Mouse (Mus musculus) forebrain, embryonic 11.5 days (tissue): Measurements from ENCODE around the gene Wnt9b. TPM values are rescaled to one million over a fixed set of nuclear protein-coding genes. Genes with fewer than 3 reads are reported as not detected.
A peak's percentile ranks its signal among the peaks of the same experiment; 100 is the strongest.

Source experiments
- ATAC-seq: fragments of 200-750 bp; cut with Nextera tagmentation; replicated peaks from 2 replicates; pipeline ENCODE4 v1.8.0; 2017; ENCODE audit warnings: moderate TSS enrichment; ENCODE audit not compliant: low FRiP score
- DNase-seq: peaks from one replicate; pipeline ENCODE4 v3.0.0-alpha.2; 2017; ENCODE audit warnings: low spot score
- H3K27ac ChIP-seq: fragments of 300-500 bp; sonication (generic); 2 replicates; pipeline ENCODE4 v1.5.1; 2014; ENCODE audit warnings: low read depth, low read length
- H3K27me3 ChIP-seq: fragments of 300-500 bp; sonication (generic); 2 replicates; pipeline ENCODE4 v1.6.1; 2014; ENCODE audit warnings: mild to moderate bottlenecking, low read length, mixed read lengths; ENCODE audit not compliant: control insufficient read depth, insufficient read depth
- H3K36me3 ChIP-seq: fragments of 300-500 bp; sonication (generic); 2 replicates; pipeline ENCODE4 v1.6.1; 2014; ENCODE audit warnings: mild to moderate bottlenecking, low read length, moderate library complexity, mixed read lengths; ENCODE audit not compliant: control insufficient read depth, insufficient read depth
- H3K4me1 ChIP-seq: fragments of 300-500 bp; sonication (generic); replicated peaks from 2 replicates; pipeline ENCODE4 v1.6.1; 2014; ENCODE audit warnings: low read length, mixed read lengths; ENCODE audit not compliant: control insufficient read depth, insufficient read depth
- H3K4me2 ChIP-seq: fragments of 300-500 bp; sonication (generic); 2 replicates; pipeline ENCODE4 v1.6.1; 2014; ENCODE audit warnings: low read depth, mild to moderate bottlenecking, low read length, moderate library complexity, mixed read lengths; ENCODE audit not compliant: severe bottlenecking
- H3K4me3 ChIP-seq: fragments of 300-500 bp; sonication (generic); 2 replicates; pipeline ENCODE4 v1.5.1; 2014; ENCODE audit warnings: low read depth, low read length
- H3K9ac ChIP-seq: fragments of 300-500 bp; sonication (generic); 2 replicates; pipeline ENCODE4 v1.6.1; 2014; ENCODE audit warnings: low read length
- H3K9me3 ChIP-seq: fragments of 300-500 bp; sonication (generic); 2 replicates; pipeline ENCODE4 v1.6.1; 2016; ENCODE audit warnings: low read length, mixed read lengths; ENCODE audit not compliant: control insufficient read depth
- WGBS: fragments of 180-500 bp; shearing (Covaris S2); extraction: QIAGEN DNeasy Blood & Tissue Kit; methylation state at CpG from one replicate; pipeline ENCODE4 v1.1.7; 2014; 5-methylcytosine and 5-hydroxymethylcytosine counted together
- polyA plus RNA-seq: library from polyadenylated mRNA; unstranded; fragments of >200 nt; fragmentation: Nextera tagmentation; extraction: Ambion mirVana; gene quantifications from 2 replicates; pipeline ENCODE4 v1.2.1, GENCODE M21; 2014

The Wnt9b gene
- polyA plus RNA-seq, 1 experiment from 2014 or later = 0.87 TPM

DNA sequence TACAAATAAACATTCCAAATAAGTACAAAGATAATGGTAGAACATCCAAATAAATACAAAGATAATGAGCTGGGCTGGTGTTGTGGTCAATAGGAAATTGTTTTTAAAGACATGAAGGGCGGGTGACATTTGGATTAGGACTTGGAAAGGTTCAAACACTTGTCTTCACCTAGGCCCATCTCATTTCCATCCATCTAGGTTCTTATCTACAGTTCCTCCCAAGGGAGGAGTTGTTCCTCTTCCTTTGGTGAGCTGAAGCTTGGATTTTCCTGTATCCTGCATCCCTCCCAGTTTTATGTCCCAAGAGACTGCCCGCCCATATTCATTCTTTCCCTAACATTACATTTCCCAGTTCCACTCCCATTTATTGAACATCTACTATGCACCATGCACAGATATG lies 51.4 kb downstream of the Wnt9b start:
- H3K9me3 ChIP-seq = no peaks in the 10 kb centered on the region
- ATAC-seq = no peak

DNA sequence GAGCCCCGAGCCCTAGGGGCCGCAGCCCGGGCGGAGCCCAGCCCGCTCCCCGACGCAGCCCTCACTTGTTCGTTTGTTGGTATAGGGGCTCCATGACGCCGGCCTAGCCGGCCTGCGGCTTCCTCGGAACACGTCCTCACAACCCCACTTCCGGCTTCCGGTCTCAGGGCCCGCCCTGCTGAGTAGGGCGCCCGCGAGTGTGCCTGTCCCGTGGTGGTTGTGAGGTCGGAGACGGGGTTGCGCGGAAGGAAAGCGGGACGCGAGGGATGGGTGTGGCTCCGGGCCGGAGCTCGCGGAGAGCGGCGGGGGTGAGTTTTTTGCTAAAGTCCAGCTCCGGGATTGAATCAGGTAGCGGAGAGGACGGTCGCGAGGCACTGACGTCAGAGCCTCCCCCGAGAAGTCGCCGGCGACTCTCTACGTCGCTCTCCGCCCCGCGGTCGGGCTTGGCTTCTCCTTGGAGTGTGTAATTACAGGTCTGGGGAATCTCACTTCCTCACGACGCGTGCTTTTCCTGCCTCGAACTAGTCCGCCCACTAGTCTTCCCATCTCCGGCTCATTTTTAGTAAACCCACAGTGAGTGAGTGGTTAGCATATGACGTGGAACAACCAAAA lies 52.0 kb downstream of the Wnt9b start, which contains the start of gene Gosr2:
Gosr2 (minus strand) TSS at position 334 of the 612 bp plus-strand sequence.
- H3K27me3 ChIP-seq = no peaks in the 10 kb centered on the region
- H3K27ac ChIP-seq = peak within 1 kb of the TSS; percentile 93
- WGBS = under 1% methylated on average over 57 of the region's 57 CpGs
- peaks cover 2% of the 10 kb centered on the region; the same call in 1 of the 2 replicates for H3K4me1 ChIP-seq
- peak; percentile 96 for ATAC-seq
- peak within 1 kb of the TSS; percentile 93 for H3K9ac ChIP-seq
- H3K36me3 ChIP-seq = no peaks in the 10 kb centered on the region
- peak within 1 kb of the TSS; percentile 52 for H3K4me2 ChIP-seq
- DNase-seq = peak; percentile 94
- H3K9me3 ChIP-seq = no peaks in the 10 kb centered on the region
- H3K4me3 ChIP-seq = peak within 1 kb of the TSS; percentile 84

More for the DNA sequence above, 51.4 kb downstream of the Wnt9b start:
- DNase-seq = no peak
- Histone ChIP-seq H3K36me3 (no peaks in the 10 kb centered on the region), H3K27ac (peak overlapping the region; percentile 93), H3K4me2 (peak overlapping the region; percentile 52), H3K4me1 (peaks cover 2% of the 10 kb centered on the region; the same call in 1 of the 2 replicates), H3K9ac (peak overlapping the region; percentile 93), H3K27me3 (no peaks in the 10 kb centered on the region), H3K4me3 (peak overlapping the region; percentile 84)
- WGBS = 72% methylated on average over 2 of the region's 2 CpGs

DNA sequence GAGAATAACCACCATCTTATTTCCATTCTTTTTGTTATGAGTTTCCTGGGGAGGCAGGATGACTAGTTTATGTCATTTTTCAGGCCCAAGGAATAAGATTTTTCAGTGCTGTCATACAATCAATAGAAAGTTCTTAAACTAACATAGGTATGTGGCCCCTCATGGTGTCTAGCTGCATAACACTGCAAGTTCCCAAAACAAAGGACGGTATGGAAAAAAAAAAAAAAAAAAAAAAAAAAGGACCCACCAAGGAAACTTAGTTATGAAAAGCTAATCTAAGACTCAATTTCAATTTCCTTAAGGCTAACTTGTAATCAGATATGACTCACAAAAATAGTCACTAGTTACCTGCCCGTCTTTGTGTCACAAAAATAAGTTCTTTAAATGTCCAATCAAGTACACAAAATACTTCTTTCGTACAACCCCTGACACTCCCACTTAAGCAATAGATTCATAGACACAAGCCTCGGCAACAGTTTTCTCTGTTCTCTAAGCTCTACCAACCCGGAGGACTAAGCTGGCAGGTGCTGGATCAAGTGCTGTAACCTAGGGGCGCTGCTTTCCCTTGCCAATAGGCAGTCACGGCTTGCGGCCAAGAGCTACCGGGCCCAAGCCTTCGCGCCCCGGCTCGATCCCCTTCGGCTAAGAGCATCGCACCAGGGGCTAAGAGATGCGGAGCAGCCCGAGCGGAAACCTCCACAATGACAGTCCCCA lies 52.6 kb downstream of the Wnt9b start:
- WGBS = 1% methylated on average over 18 of the region's 18 CpGs
- Histone ChIP-seq H3K27ac (peak overlapping the region; percentile 93), H3K9me3 (no peaks in the 10 kb centered on the region), H3K4me2 (peak overlapping the region; percentile 52), H3K4me3 (peak overlapping the region; percentile 84), H3K27me3 (no peaks in the 10 kb centered on the region), H3K36me3 (no peaks in the 10 kb centered on the region), H3K4me1 (peaks cover 2% of the 10 kb centered on the region; the same call in 1 of the 2 replicates), H3K9ac (peak overlapping the region; percentile 93)
- ATAC-seq (no peak), DNase-seq (no peak)

DNA sequence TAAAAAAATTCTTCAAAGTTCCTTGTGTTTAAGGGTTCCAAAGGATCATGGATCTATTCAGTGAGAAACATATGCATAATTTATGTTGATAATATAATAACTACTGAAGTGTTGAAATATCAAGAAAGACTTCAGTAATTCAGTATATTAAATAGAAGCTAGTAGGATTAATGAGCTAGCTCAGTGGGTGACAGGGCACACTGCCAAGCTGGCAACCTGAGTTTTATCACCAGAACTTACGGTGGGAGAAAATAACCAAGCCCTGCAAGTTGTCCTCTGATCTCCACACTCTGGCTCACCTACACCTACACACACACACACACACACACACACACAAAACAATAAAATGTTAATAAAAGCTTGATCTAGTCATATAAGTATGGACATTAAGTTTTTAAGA lies 56.4 kb downstream of the Wnt9b start:
- H3K36me3 ChIP-seq = no peaks in the 10 kb centered on the region
- no peak overlapping the region for H3K9ac ChIP-seq
- H3K27ac ChIP-seq = no peak overlapping the region
- H3K4me1 ChIP-seq = peaks cover under 1% of the 10 kb centered on the region; the same call in 1 of the 2 replicates
- no peak for DNase-seq
- H3K4me2 ChIP-seq = no peak overlapping the region
- no peaks in the 10 kb centered on the region for H3K27me3 ChIP-seq
- no peak overlapping the region for H3K4me3 ChIP-seq
- H3K9me3 ChIP-seq = no peaks in the 10 kb centered on the region
- 62% methylated on average over 1 of the region's 1 CpGs for WGBS
- no peak for ATAC-seq

DNA sequence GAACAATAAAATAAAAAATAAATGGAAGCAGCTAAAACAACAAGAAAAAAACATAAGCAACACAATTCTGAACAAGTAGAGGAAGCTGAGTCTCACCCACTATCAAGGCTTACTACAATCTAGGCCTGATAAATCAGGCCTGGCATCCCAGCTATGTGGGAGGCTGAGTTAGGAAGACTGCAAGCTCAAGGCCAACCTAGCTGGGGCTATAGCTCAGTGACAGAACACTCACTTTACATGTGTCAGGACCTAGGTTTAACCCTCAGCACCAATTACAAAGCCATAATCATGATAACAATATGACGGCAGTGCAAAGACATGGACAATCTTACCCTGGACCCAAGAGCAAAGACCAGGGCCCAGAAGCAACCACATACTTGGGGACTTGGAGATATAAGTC lies 58.6 kb downstream of the Wnt9b start:
- Histone ChIP-seq H3K4me1 (no peaks in the 10 kb centered on the region), H3K4me3 (no peak overlapping the region), H3K4me2 (no peak overlapping the region), H3K27ac (no peak overlapping the region), H3K27me3 (no peaks in the 10 kb centered on the region), H3K9ac (no peak overlapping the region), H3K9me3 (no peaks in the 10 kb centered on the region), H3K36me3 (no peaks in the 10 kb centered on the region; the same call in 1 of the 2 replicates)
- ATAC-seq (no peak), DNase-seq (no peak)
- 100% methylated on average over 1 of the region's 1 CpGs for WGBS

DNA sequence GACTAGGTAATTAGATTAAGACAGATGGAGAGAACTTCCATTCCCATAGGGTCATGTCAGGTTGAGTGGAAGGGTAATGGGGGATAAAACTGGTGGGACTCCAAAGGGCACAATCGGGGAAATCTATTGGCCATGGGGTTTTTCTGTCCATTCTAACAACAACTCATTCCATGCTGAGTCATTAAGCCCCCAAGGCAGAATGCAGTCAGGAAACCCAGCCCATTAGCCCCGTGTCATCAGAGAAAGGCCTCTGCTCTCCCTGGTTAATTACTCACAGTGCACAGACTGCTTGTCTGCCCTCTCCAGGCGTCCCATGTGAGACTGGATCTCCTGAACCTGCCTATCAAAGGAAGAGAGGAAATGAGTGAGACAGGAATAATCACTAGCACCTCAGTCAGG lies 60.6 kb downstream of the Wnt9b start:
- no peaks in the 10 kb centered on the region; the same call in 1 of the 2 replicates for H3K36me3 ChIP-seq
- no peaks in the 10 kb centered on the region for H3K9me3 ChIP-seq
- no peak overlapping the region for H3K9ac ChIP-seq
- ATAC-seq (no peak), DNase-seq (no peak)
- no peak overlapping the region for H3K27ac ChIP-seq
- H3K4me2 ChIP-seq = no peak overlapping the region
- WGBS = 18% methylated on average over 3 of the region's 3 CpGs
- H3K27me3 ChIP-seq = no peaks in the 10 kb centered on the region
- no peaks in the 10 kb centered on the region for H3K4me1 ChIP-seq
- H3K4me3 ChIP-seq = no peak overlapping the region

DNA sequence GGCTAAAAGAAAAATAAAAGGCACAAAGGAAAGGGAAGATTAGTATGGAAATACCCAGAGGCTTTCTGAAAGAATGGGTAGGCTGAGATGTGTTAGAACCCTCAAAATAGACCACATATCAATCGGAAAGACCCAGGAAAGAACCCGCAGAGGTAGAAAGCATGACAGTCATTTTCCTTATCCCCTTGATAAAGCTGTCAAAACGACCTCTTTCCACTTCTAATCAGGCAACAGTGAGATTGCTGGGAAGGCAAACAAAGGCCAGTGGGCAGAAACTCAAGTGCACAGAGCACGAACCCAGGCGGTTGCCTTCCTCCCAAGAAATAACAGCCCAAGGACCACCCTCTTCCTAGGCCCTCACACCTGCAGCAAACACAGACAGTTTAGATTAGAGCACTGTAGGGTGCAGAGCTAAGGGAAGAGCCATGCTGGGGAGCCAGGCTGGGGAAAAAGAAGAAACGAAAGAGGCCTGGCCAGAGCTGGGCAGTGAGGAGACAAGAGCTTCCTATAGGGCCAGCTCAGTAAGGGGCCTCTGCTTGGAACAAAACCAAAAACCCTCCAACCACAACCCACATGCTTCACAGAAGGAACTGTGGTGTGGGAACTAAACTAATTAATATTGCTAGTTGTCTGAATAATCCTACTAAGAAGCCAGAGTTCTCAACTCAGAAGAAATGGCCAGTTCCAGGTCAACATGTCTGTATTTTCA lies 61.2 kb downstream of the Wnt9b start:
- no peak overlapping the region for H3K27ac ChIP-seq
- WGBS = 51% methylated on average over 6 of the region's 6 CpGs
- no peak for DNase-seq
- H3K9ac ChIP-seq = no peak overlapping the region
- H3K27me3 ChIP-seq = no peaks in the 10 kb centered on the region
- no peaks in the 10 kb centered on the region for H3K4me1 ChIP-seq
- ATAC-seq = no peak
- H3K9me3 ChIP-seq = no peaks in the 10 kb centered on the region
- no peak overlapping the region for H3K4me3 ChIP-seq
- H3K4me2 ChIP-seq = no peak overlapping the region
- H3K36me3 ChIP-seq = no peaks in the 10 kb centered on the region; the same call in 1 of the 2 replicates

DNA sequence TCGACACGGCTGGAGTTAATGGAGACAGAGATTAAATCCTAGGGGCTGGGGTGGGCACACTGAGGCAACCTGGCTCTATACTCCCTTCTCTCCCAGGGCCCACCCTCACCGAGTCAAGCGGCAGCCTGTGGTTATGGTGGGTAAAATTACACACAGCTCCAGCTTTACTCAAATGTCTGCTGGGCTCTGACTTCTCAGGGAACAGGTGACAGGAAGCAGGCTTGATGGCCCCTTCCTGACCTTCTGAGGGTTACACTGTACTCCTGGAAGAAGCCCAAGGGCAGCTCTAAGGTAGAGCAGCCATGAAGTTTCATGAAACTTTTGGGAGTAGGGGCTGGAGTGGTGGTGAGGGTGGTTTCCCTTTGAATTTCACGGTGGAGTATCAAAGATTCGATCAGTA lies 62.9 kb downstream of the Wnt9b start:
- H3K4me3 ChIP-seq = no peak overlapping the region
- no peak overlapping the region for H3K9ac ChIP-seq
- H3K27me3 ChIP-seq = no peaks in the 10 kb centered on the region
- H3K36me3 ChIP-seq = no peaks in the 10 kb centered on the region; the same call in 1 of the 2 replicates
- no peaks in the 10 kb centered on the region for H3K4me1 ChIP-seq
- no peaks in the 10 kb centered on the region for H3K9me3 ChIP-seq
- ATAC-seq (no peak), DNase-seq (no peak)
- no peak overlapping the region for H3K27ac ChIP-seq
- WGBS = 89% methylated on average over 6 of the region's 6 CpGs
- H3K4me2 ChIP-seq = no peak overlapping the region
